Comparison of ENCODE assay signal across 9 mouse cellular contexts in the genomic region with DNA sequence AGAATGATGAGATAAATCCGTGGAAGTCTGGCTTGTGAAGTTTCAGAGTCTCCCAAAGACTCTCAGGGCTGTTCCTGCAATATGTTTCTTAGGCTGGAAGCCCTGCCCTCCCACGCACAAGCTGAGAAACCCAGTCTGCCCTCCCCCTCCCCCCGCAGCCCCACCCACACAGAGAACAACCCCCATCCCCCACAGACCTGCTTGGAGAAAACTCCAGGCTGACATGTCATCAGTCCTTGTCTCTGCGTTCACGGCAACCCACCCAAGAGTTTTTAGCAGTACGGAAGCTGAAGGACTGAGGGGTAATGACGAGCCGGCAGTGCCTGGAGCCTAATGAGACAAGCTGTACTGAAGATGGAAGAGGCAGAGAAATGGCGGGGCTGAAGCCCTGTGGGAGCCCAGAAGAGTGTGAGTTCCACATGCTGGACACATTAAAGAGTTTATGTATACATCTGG. TPM values are rescaled to one million over a fixed set of nuclear protein-coding genes. Genes with fewer than 3 reads are reported as not detected.
DNase-seq lines count a peak whose midpoint lies in the region; ATAC-seq and TF ChIP-seq lines count a peak whose summit lies in the region.
"Had no signal": no experiment of that assay in that cellular context is flagged by ENCODE, and none has a peak within 500 bp of the region (broad histone marks: within the 10 kb centered on the region; RNA-seq: fewer than 3 reads in every experiment).

No protein-coding gene starts in this region.

- 13% methylated on average over 9 of the region's 9 CpGs for whole genome bisulfite sequencing in kidney, adult 2 months
- WGBS in heart, embryonic 11.5 days (ENCODE audit: insufficient replicate concordance): 14% methylated on average over 9 of the region's 9 CpGs
- WGBS in limb, embryonic 12.5 days: 8% methylated on average over 9 of the region's 9 CpGs

- H3K27me3 ChIP-seq in kidney, adult 2 months (replicated peaks; ENCODE audit: control insufficient read depth, insufficient read depth, low read length): no peaks in the 10 kb centered on the region
- H3K27me3 ChIP-seq in heart, embryonic 11.5 days (ENCODE audit: control insufficient read depth, insufficient read depth, low read length): no peaks in the 10 kb centered on the region
- H3K27me3 ChIP-seq in limb, embryonic 12.5 days: no peaks in the 10 kb centered on the region

- H3K36me3 ChIP-seq in kidney, adult 2 months (ENCODE audit: control insufficient read depth, insufficient read depth, low read length): no peaks in the 10 kb centered on the region
- no peaks in the 10 kb centered on the region for H3K36me3 ChIP-seq in heart, embryonic 11.5 days (ENCODE audit: control insufficient read depth, insufficient read depth, low read length)
- H3K36me3 ChIP-seq in limb, embryonic 12.5 days: no peaks in the 10 kb centered on the region
- H3K36me3 ChIP-seq: G1E had no signal

- ATAC-seq in heart, embryonic 11.5 days (replicated peaks; ENCODE audit: insufficient number of reproducible peaks, low FRiP score, low TSS enrichment): no peak
- ATAC-seq in limb, embryonic 12.5 days (ENCODE audit: insufficient number of reproducible peaks, insufficient read depth, low FRiP score, low TSS enrichment, low read depth): peak; percentile 71

- DNase-seq in kidney, adult 2 months: no peak
- no peak for DNase-seq in kidney, adult 9 months
- peak; percentile 73 for DNase-seq in ZHBTc4 (ENCODE audit: low read depth, low spot score)
- peak; percentile 60 for DNase-seq in telencephalon, adult 2 months (ENCODE audit: low read depth, low spot score)
- DNase-seq in cerebellum, postnatal 4 days (ENCODE audit: low spot score in 2 of 2): no peak
- DNase-seq in thymus, adult 18-20 months: no peak

- H3K4me1 ChIP-seq in kidney, adult 2 months (ENCODE audit: control insufficient read depth, insufficient read depth, low read length): no peaks in the 10 kb centered on the region
- H3K4me1 ChIP-seq in heart, embryonic 11.5 days (ENCODE audit: control insufficient read depth, insufficient read depth, low read length): no peaks in the 10 kb centered on the region
- peaks cover 19% of the 10 kb centered on the region for H3K4me1 ChIP-seq in limb, embryonic 12.5 days (replicated peaks)

- no peak overlapping the region for H3K27ac ChIP-seq in kidney, adult 2 months (ENCODE audit: insufficient read depth, low read depth, low read length)
- H3K27ac ChIP-seq in heart, embryonic 11.5 days (ENCODE audit: low read depth, low read length): no peak overlapping the region
- peak overlapping the region; percentile 86 for H3K27ac ChIP-seq in limb, embryonic 12.5 days

- peak overlapping the region; percentile 43 for H3K4me2 ChIP-seq in heart, embryonic 11.5 days
- H3K4me2 ChIP-seq in limb, embryonic 12.5 days: peak overlapping the region; percentile 46

- H3K4me3 ChIP-seq in kidney, adult 2 months (ENCODE audit: insufficient read depth, low read depth, low read length): peak overlapping the region; percentile 54
- no peak overlapping the region for H3K4me3 ChIP-seq in heart, embryonic 11.5 days (ENCODE audit: low read depth, low read length)
- H3K4me3 ChIP-seq in limb, embryonic 12.5 days (replicated peaks): peak overlapping the region; percentile 26

- no peak for TF ChIP-seq POLR2A in kidney, adult 2 months (IDR thresholded peaks at IDR 0.05; ENCODE audit: low read depth, low read length)

- H3K9me3 ChIP-seq in heart, embryonic 11.5 days (replicated peaks; ENCODE audit: control insufficient read depth, low read length): no peaks in the 10 kb centered on the region
- no peaks in the 10 kb centered on the region for H3K9me3 ChIP-seq in limb, embryonic 12.5 days
- H3K9me3 ChIP-seq: G1E had no signal

- H3K9ac ChIP-seq in heart, embryonic 11.5 days (ENCODE audit: low read depth, low read length): no peak overlapping the region; the same call in 1 of the 2 replicates
- peak overlapping the region; percentile 13; the same call in 1 of the 2 replicates for H3K9ac ChIP-seq in limb, embryonic 12.5 days (replicated peaks)

- no peak for TF ChIP-seq CTCF in kidney, adult 2 months (conservative IDR thresholded peaks at IDR 0.05; ENCODE audit: insufficient read depth, insufficient read length, low read depth, low read length)

RNA-seq across cellular contexts. Expression of gene Ccdc130, which starts 14.5 kb away (rescaled TPM):
- polyA plus RNA-seq in kidney, adult 2 months (2012; rRNA removed): 24.7 and 32.7 TPM in 2 replicates
- polyA plus RNA-seq in heart, embryonic 11.5 days (2014; fragmentation: Nextera tagmentation; extraction: Ambion mirVana): 16.1 and 18.5 TPM in 2 replicates
- polyA plus RNA-seq in limb, embryonic 12.5 days (2016; fragmentation: Nextera tagmentation; extraction: Ambion mirVana): 19.0 and 20.3 TPM in 2 replicates

RNA-seq across cellular contexts. Expression of gene Mri1, which starts 27.5 kb away (rescaled TPM):
- polyA plus RNA-seq in kidney, adult 2 months (2012; rRNA removed): 39.3 and 48.6 TPM in 2 replicates
- 45.3 and 50.7 TPM in 2 replicates for polyA plus RNA-seq in heart, embryonic 11.5 days (2014; fragmentation: Nextera tagmentation; extraction: Ambion mirVana)
- polyA plus RNA-seq in limb, embryonic 12.5 days (2016; fragmentation: Nextera tagmentation; extraction: Ambion mirVana): 78.4 and 80.1 TPM in 2 replicates

RNA-seq across cellular contexts. Expression of gene D8Ertd738e, which starts 35.1 kb away (rescaled TPM):
- polyA plus RNA-seq in kidney, adult 2 months (2012; rRNA removed): 216 and 246 TPM in 2 replicates
- polyA plus RNA-seq in heart, embryonic 11.5 days (2014; fragmentation: Nextera tagmentation; extraction: Ambion mirVana): 321 and 330 TPM in 2 replicates
- 338 and 352 TPM in 2 replicates for polyA plus RNA-seq in limb, embryonic 12.5 days (2016; fragmentation: Nextera tagmentation; extraction: Ambion mirVana)

RNA-seq across cellular contexts. Expression of gene Zswim4, which starts 47.8 kb away (rescaled TPM):
- polyA plus RNA-seq in kidney, adult 2 months (2012; rRNA removed): 9.2 and 10.0 TPM in 2 replicates
- polyA plus RNA-seq in heart, embryonic 11.5 days (2014; fragmentation: Nextera tagmentation; extraction: Ambion mirVana): 6.3 and 7.8 TPM in 2 replicates
- polyA plus RNA-seq in limb, embryonic 12.5 days (2016; fragmentation: Nextera tagmentation; extraction: Ambion mirVana): 33.1 and 34.3 TPM in 2 replicates

Comparison
In these comparisons a context has a peak if more than half of its experiments do, and no peak if none do; other contexts are left out.
1. DNase-seq: peak in ZHBTc4 (single experiment) and telencephalon, adult 2 months (single experiment); none in kidney, adult 2 months (single experiment), kidney, adult 9 months (single experiment), cerebellum, postnatal 4 days (0 of 2) and thymus, adult 18-20 months (0 of 2).